Mouse (Mus musculus): ENCODE measurements around the gene Gipc3. TPM values are rescaled to one million over a fixed set of nuclear protein-coding genes. Genes with fewer than 3 reads are reported as not detected.

Gipc3 gene
- polyA plus RNA-seq, 1 experiment from 2014 or later: not detected

- no peak for ATAC-seq (ENCODE audit: low FRiP score)
- H3K9me3 ChIP-seq (replicated peaks): no peaks in the 10 kb centered on the region
- H3K27me3 ChIP-seq: peaks cover 41% of the 10 kb centered on the region
- H3K4me1 ChIP-seq: peaks cover 27% of the 10 kb centered on the region
- H3K4me2 ChIP-seq (replicated peaks): 0 out of 2 replicates have a peak overlapping the region, but pooled peaks have one; percentile 24
- no peak overlapping the region for H3K4me3 ChIP-seq
- H3K9ac ChIP-seq: no peak overlapping the region
- H3K27ac ChIP-seq: no peak overlapping the region
- WGBS: 64% methylated on average over 14 of the region's 14 CpGs
- no peaks in the 10 kb centered on the region for H3K36me3 ChIP-seq
Observed at GRCm38 (mm10) chr10:81289811-81290210, 53.3 kb downstream of the Gipc3 start.

- 4% methylated on average over 7 of the region's 7 CpGs for WGBS
- no peak overlapping the region for H3K4me3 ChIP-seq
- H3K4me2 ChIP-seq (replicated peaks): peak overlapping the region; percentile 24; the same call in 1 of the 2 replicates
- ATAC-seq (ENCODE audit: low FRiP score): no peak
- H3K9ac ChIP-seq: no peak overlapping the region
- H3K27ac ChIP-seq: no peak overlapping the region
- no peaks in the 10 kb centered on the region for H3K9me3 ChIP-seq (replicated peaks)
- peaks cover 47% of the 10 kb centered on the region for H3K27me3 ChIP-seq
- peaks cover 26% of the 10 kb centered on the region for H3K4me1 ChIP-seq
- H3K36me3 ChIP-seq: no peaks in the 10 kb centered on the region
Observed at GRCm38 (mm10) chr10:81289278-81289677, 53.8 kb downstream of the Gipc3 start.

GRCm38 (mm10) chr10:81288601-81289000 lies 54.5 kb downstream of the Gipc3 start:
- Histone ChIP-seq H3K36me3 (no peaks in the 10 kb centered on the region), H3K4me1 (peaks cover 19% of the 10 kb centered on the region), H3K27ac (no peak overlapping the region), H3K27me3 (peaks cover 53% of the 10 kb centered on the region), H3K9ac (no peak overlapping the region), H3K9me3 (replicated peaks) (no peaks in the 10 kb centered on the region), H3K4me2 (replicated peaks) (no peak overlapping the region), H3K4me3 (no peak overlapping the region)
- WGBS: 43% methylated on average over 6 of the region's 6 CpGs
- ATAC-seq (ENCODE audit: low FRiP score): no peak

- Histone ChIP-seq H3K9ac (no peak overlapping the region), H3K4me3 (no peak overlapping the region), H3K27me3 (peaks cover 62% of the 10 kb centered on the region), H3K36me3 (no peaks in the 10 kb centered on the region), H3K4me2 (replicated peaks) (no peak overlapping the region), H3K27ac (no peak overlapping the region), H3K4me1 (peaks cover 18% of the 10 kb centered on the region), H3K9me3 (replicated peaks) (no peaks in the 10 kb centered on the region)
- ATAC-seq (ENCODE audit: low FRiP score): no peak
- WGBS: 65% methylated on average over 8 of the region's 8 CpGs
Observed at GRCm38 (mm10) chr10:81287513-81288157, 55.4 kb downstream of the Gipc3 start.

GRCm38 (mm10) chr10:81286586-81286985 lies 56.5 kb downstream of the Gipc3 start:
- Histone ChIP-seq H3K27ac (no peak overlapping the region), H3K27me3 (peaks cover 66% of the 10 kb centered on the region), H3K9ac (no peak overlapping the region), H3K9me3 (replicated peaks) (no peaks in the 10 kb centered on the region), H3K4me1 (peaks cover 18% of the 10 kb centered on the region), H3K4me3 (no peak overlapping the region), H3K4me2 (replicated peaks) (no peak overlapping the region), H3K36me3 (no peaks in the 10 kb centered on the region)
- no peak for ATAC-seq (ENCODE audit: low FRiP score)
- 52% methylated on average over 6 of the region's 6 CpGs for WGBS

GRCm38 (mm10) chr10:81285694-81286450 lies 57.2 kb downstream of the Gipc3 start:
- ATAC-seq (ENCODE audit: low FRiP score): peak; percentile 62
- Histone ChIP-seq H3K4me2 (replicated peaks) (peak overlapping the region; percentile 81), H3K4me1 (peaks cover 14% of the 10 kb centered on the region), H3K36me3 (no peaks in the 10 kb centered on the region), H3K9me3 (replicated peaks) (no peaks in the 10 kb centered on the region), H3K27ac (no peak overlapping the region), H3K4me3 (peak overlapping the region; percentile 50), H3K27me3 (peaks cover 66% of the 10 kb centered on the region), H3K9ac (peak overlapping the region; percentile 65)
- 3% methylated on average over 54 of the region's 54 CpGs for WGBS

Small RNA genes within 50 kb of the gene (microRNA-seq; reads per million reads assigned to microRNA genes)
- not detected for gene Mir6913

Other genes starting within 250 kb of the Gipc3 start
- gene Creb3l3, start 244.4 kb downstream of the Gipc3 start, polyA plus RNA-seq (2016; fragmentation: Nextera tagmentation; extraction: Ambion mirVana): 0.12 and 0.46 TPM in 2 replicates
- 223 and 232 TPM in 2 replicates for gene Map2k2, start 237.4 kb downstream of the Gipc3 start, polyA plus RNA-seq (2016; fragmentation: Nextera tagmentation; extraction: Ambion mirVana)
- 17.7 and 18.2 TPM in 2 replicates for gene Zbtb7a, start 208.0 kb downstream of the Gipc3 start, polyA plus RNA-seq (2016; fragmentation: Nextera tagmentation; extraction: Ambion mirVana)
- 56.7 and 59.2 TPM in 2 replicates for gene Pias4, start 175.3 kb downstream of the Gipc3 start, polyA plus RNA-seq (2016; fragmentation: Nextera tagmentation; extraction: Ambion mirVana)
- gene Eef2, start 166.6 kb downstream of the Gipc3 start, polyA plus RNA-seq (2016; fragmentation: Nextera tagmentation; extraction: Ambion mirVana): 539 TPM in 2 replicates
- 86.4 and 94.5 TPM in 2 replicates for gene Dapk3, start 160.3 kb downstream of the Gipc3 start, polyA plus RNA-seq (2016; fragmentation: Nextera tagmentation; extraction: Ambion mirVana)
- not detected in 2 replicates for gene 4930442H23Rik, start 159.4 kb downstream of the Gipc3 start, polyA plus RNA-seq (2016; fragmentation: Nextera tagmentation; extraction: Ambion mirVana)
- gene Nmrk2, start 141.2 kb downstream of the Gipc3 start, polyA plus RNA-seq (2016; fragmentation: Nextera tagmentation; extraction: Ambion mirVana): not detected in 2 replicates
- 33.7 and 36.8 TPM in 2 replicates for gene Atcay, start 112.4 kb downstream of the Gipc3 start, polyA plus RNA-seq (2016; fragmentation: Nextera tagmentation; extraction: Ambion mirVana)
- gene Zfr2, start 110.1 kb downstream of the Gipc3 start, polyA plus RNA-seq (2016; fragmentation: Nextera tagmentation; extraction: Ambion mirVana): 14.0 and 15.6 TPM in 2 replicates
- gene Matk, start 90.3 kb downstream of the Gipc3 start, polyA plus RNA-seq (2016; fragmentation: Nextera tagmentation; extraction: Ambion mirVana): 6.3 and 6.8 TPM in 2 replicates
- 142 and 155 TPM in 2 replicates for gene Mrpl54, start 76.3 kb downstream of the Gipc3 start, polyA plus RNA-seq (2016; fragmentation: Nextera tagmentation; extraction: Ambion mirVana)
- gene Apba3, start 76.3 kb downstream of the Gipc3 start, polyA plus RNA-seq (2016; fragmentation: Nextera tagmentation; extraction: Ambion mirVana): 36.9 and 38.1 TPM in 2 replicates
- gene Tjp3, start 51.7 kb downstream of the Gipc3 start, polyA plus RNA-seq (2016; fragmentation: Nextera tagmentation; extraction: Ambion mirVana): 5.4 and 6.8 TPM in 2 replicates
- gene Pip5k1c, start 50.3 kb downstream of the Gipc3 start, polyA plus RNA-seq (2016; fragmentation: Nextera tagmentation; extraction: Ambion mirVana): 97.3 and 103 TPM in 2 replicates
- 53.3 and 54.5 TPM in 2 replicates for gene Cactin, start 22.2 kb downstream of the Gipc3 start, polyA plus RNA-seq (2016; fragmentation: Nextera tagmentation; extraction: Ambion mirVana)
- 2.7 and 3.1 TPM in 2 replicates for gene Tbxa2r, start 14.5 kb downstream of the Gipc3 start, polyA plus RNA-seq (2016; fragmentation: Nextera tagmentation; extraction: Ambion mirVana)
- 92.0 and 93.4 TPM in 2 replicates for gene Hmg20b, start 7.2 kb upstream of the Gipc3 start, polyA plus RNA-seq (2016; fragmentation: Nextera tagmentation; extraction: Ambion mirVana)
- gene Mfsd12, start 14.2 kb upstream of the Gipc3 start, polyA plus RNA-seq (2016; fragmentation: Nextera tagmentation; extraction: Ambion mirVana): 11.4 and 12.9 TPM in 2 replicates
- gene 4930404N11Rik, start 22.6 kb upstream of the Gipc3 start, polyA plus RNA-seq (2016; fragmentation: Nextera tagmentation; extraction: Ambion mirVana): 0.52 and 0.88 TPM in 2 replicates
- gene Fzr1, start 35.2 kb upstream of the Gipc3 start, polyA plus RNA-seq (2016; fragmentation: Nextera tagmentation; extraction: Ambion mirVana): 132 and 134 TPM in 2 replicates
- gene Dohh, start 41.2 kb upstream of the Gipc3 start, polyA plus RNA-seq (2016; fragmentation: Nextera tagmentation; extraction: Ambion mirVana): 62.7 and 67.5 TPM in 2 replicates
- gene Gm48551, start 41.2 kb upstream of the Gipc3 start, polyA plus RNA-seq (2016; fragmentation: Nextera tagmentation; extraction: Ambion mirVana): 5.7 and 5.9 TPM in 2 replicates
- gene Gm48552, start 45.7 kb upstream of the Gipc3 start, polyA plus RNA-seq (2016; fragmentation: Nextera tagmentation; extraction: Ambion mirVana): 1.1 and 2.4 TPM in 2 replicates
- gene Smim24, start 49.8 kb upstream of the Gipc3 start, polyA plus RNA-seq (2016; fragmentation: Nextera tagmentation; extraction: Ambion mirVana): 1.9 and 2.7 TPM in 2 replicates
- gene Nfic, start 112.4 kb upstream of the Gipc3 start, polyA plus RNA-seq (2016; fragmentation: Nextera tagmentation; extraction: Ambion mirVana): 30.9 and 31.5 TPM in 2 replicates
- gene Celf5, start 139.4 kb upstream of the Gipc3 start, polyA plus RNA-seq (2016; fragmentation: Nextera tagmentation; extraction: Ambion mirVana): 37.1 and 41.3 TPM in 2 replicates
- 75.1 and 79.5 TPM in 2 replicates for gene Ncln, start 153.1 kb upstream of the Gipc3 start, polyA plus RNA-seq (2016; fragmentation: Nextera tagmentation; extraction: Ambion mirVana)
- 0.52 and 0.65 TPM in 2 replicates for gene S1pr4, start 156.9 kb upstream of the Gipc3 start, polyA plus RNA-seq (2016; fragmentation: Nextera tagmentation; extraction: Ambion mirVana)
- gene Gna15, start 181.0 kb upstream of the Gipc3 start, polyA plus RNA-seq (2016; fragmentation: Nextera tagmentation; extraction: Ambion mirVana): 0.75 and 0.82 TPM in 2 replicates
- 75.2 and 76.3 TPM in 2 replicates for gene Gna11, start 201.9 kb upstream of the Gipc3 start, polyA plus RNA-seq (2016; fragmentation: Nextera tagmentation; extraction: Ambion mirVana)
- gene Aes, start 216.2 kb upstream of the Gipc3 start, polyA plus RNA-seq (2016; fragmentation: Nextera tagmentation; extraction: Ambion mirVana): 476 and 504 TPM in 2 replicates
- 30.6 and 32.1 TPM in 2 replicates for gene Tle2, start 231.3 kb upstream of the Gipc3 start, polyA plus RNA-seq (2016; fragmentation: Nextera tagmentation; extraction: Ambion mirVana)

Data from hindbrain, embryonic 12.5 days (tissue).